Mouse (Mus musculus): Measurements from ENCODE around the gene Synpo2l.

- no peak for TF ChIP-seq POLR2A (IDR thresholded peaks at IDR 0.05; ENCODE audit: borderline replicate concordance, low read depth, low read length)
- TF ChIP-seq CTCF (IDR thresholded peaks at IDR 0.05; ENCODE audit: low read depth, low read length): no peak
Observed at GRCm38 (mm10) chr14:20646381-20646780, 21.8 kb downstream of the Synpo2l start.
